Mouse (Mus musculus) liver, embryonic 14.5 days (tissue): ENCODE measurements around the gene She. TPM values are rescaled to one million over a fixed set of nuclear protein-coding genes. Genes with fewer than 3 reads are reported as not detected.

ENCODE experiments used
- ATAC-seq: fragments of 200-750 bp; cut with Nextera tagmentation; 2 replicates; pipeline ENCODE4 v1.8.0; 2017; ENCODE audit warnings: moderate number of reproducible peaks, mild to moderate bottlenecking, moderate library complexity; ENCODE audit not compliant: insufficient read depth
- DNase-seq, 3 experiments: peaks; one replicate each; pipeline ENCODE4 v3.0.0-alpha.2; 2012 to 2013; ENCODE audit warnings: low read depth in 3 of 3, low spot score in 3 of 3
- H3K27ac ChIP-seq: fragments of 300-500 bp; sonication (generic); 2 replicates; pipeline ENCODE4 v1.5.1; 2014; ENCODE audit warnings: moderate library complexity, mild to moderate bottlenecking, control low read depth, inconsistent platforms
- H3K27me3 ChIP-seq: fragments of 300-500 bp; sonication (generic); 2 replicates; pipeline ENCODE4 v1.6.1; 2014; ENCODE audit warnings: mild to moderate bottlenecking, low read length, moderate library complexity; ENCODE audit not compliant: control insufficient read depth, insufficient read depth
- H3K36me3 ChIP-seq: fragments of 300-500 bp; sonication (generic); replicated peaks from 2 replicates; pipeline ENCODE4 v1.6.1; 2014; ENCODE audit warnings: low read depth; ENCODE audit not compliant: control insufficient read depth, insufficient read depth
- H3K4me1 ChIP-seq, 2 experiments: fragments of 200-500 bp in 1 of 2; fragments of 300-500 bp in 1 of 2; sonication (generic) in 1 of 2; replicated peaks; 2 replicates each; pipeline ENCODE4 v1.6.1; 2012 to 2014; ENCODE audit warnings: antibody characterized with exemption in 1 of 2, inconsistent platforms in 1 of 2, low read length in 1 of 2; ENCODE audit not compliant: control insufficient read depth in 2 of 2, insufficient read depth in 2 of 2
- H3K4me2 ChIP-seq: fragments of 300-500 bp; sonication (generic); 2 replicates; pipeline ENCODE4 v1.6.1; 2014; ENCODE audit warnings: low read depth, mild to moderate bottlenecking, control low read depth, moderate library complexity
- H3K4me3 ChIP-seq, 2 experiments: fragments of 200-500 bp in 1 of 2; fragments of 300-500 bp in 1 of 2; sonication (generic) in 1 of 2; 2 replicates each; pipeline ENCODE4 v1.5.1; 2012 to 2014; ENCODE audit warnings: low read depth in 2 of 2, low read length in 2 of 2, mild to moderate bottlenecking in 2 of 2, control low read depth in 1 of 2, inconsistent platforms in 1 of 2, moderate library complexity in 1 of 2; ENCODE audit not compliant: insufficient read depth in 1 of 2
- H3K9ac ChIP-seq: fragments of 300-500 bp; sonication (generic); replicated peaks from 2 replicates; pipeline ENCODE4 v1.6.1; 2014; ENCODE audit warnings: mild to moderate bottlenecking, control low read depth, moderate library complexity
- H3K9me3 ChIP-seq: fragments of 300-500 bp; sonication (generic); 2 replicates; pipeline ENCODE4 v1.6.1; 2016; ENCODE audit warnings: low read length, mixed read lengths; ENCODE audit not compliant: control insufficient read depth
- CTCF ChIP-seq: IDR thresholded peaks from 2 replicates; pipeline ENCODE4 v1.5.1; 2016; ENCODE audit warnings: antibody characterized with exemption, low read depth, control low read depth
- EP300 ChIP-seq: IDR thresholded peaks from 2 replicates; pipeline ENCODE4 v1.6.1; 2016; ENCODE audit warnings: antibody characterized with exemption, low read depth
- WGBS: fragments of 180-500 bp; shearing (Covaris S2); extraction: QIAGEN DNeasy Blood & Tissue Kit; methylation state at CpG from one replicate; pipeline ENCODE4 v1.1.7; 2014; ENCODE audit not compliant: insufficient replicate concordance; 5-methylcytosine and 5-hydroxymethylcytosine counted together
- polyA plus RNA-seq, 2 experiments: library from polyadenylated mRNA; depleted of rRNA in 1 of 2; stranded (reverse) in 1 of 2; unstranded in 1 of 2; fragments of >200 nt; fragmentation: Nextera tagmentation in 1 of 2; extraction: Ambion mirVana in 1 of 2; gene quantifications; 2 replicates each; pipeline versions ENCODE4 v1.2.1 to v1.2.3; 2012 to 2014

She gene
- polyA plus RNA-seq, 2 experiments = 0.55 to 0.81 TPM

DNA sequence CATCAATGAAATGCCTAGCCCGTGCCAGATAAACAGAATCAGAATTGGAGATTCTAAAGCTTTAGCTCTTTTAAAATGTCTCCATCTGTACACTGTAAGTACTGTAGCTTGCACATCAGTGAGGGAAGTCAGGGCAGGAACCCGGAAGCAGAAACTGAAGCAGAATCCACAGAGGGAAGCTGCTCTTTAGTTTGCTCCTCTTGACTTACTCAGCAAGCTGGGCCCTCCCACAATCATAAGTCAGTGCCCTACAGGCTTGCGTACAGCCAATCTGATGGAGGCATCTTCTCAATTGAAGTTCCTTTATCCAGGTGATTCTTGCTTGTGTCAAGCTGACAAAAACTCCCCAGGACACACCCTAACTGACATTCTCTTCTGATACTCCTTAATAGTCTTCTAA, 24.0 kb upstream of the She start:
- Histone ChIP-seq H3K4me2 (no peak overlapping the region), H3K9ac (no peak overlapping the region), H3K4me1 (peaks cover 18 to 23% of the 10 kb centered on the region in 2 experiments), H3K27me3 (no peaks in the 10 kb centered on the region), H3K36me3 (no peaks in the 10 kb centered on the region), H3K9me3 (no peaks in the 10 kb centered on the region), H3K27ac (peak overlapping the region; percentile 40), H3K4me3 (no peak overlapping the region)
- DNase-seq = no peak
- WGBS = 80% methylated on average over 3 of the region's 3 CpGs
- no peak for TF ChIP-seq CTCF
- no peak for TF ChIP-seq EP300
- ATAC-seq = no peak

DNA sequence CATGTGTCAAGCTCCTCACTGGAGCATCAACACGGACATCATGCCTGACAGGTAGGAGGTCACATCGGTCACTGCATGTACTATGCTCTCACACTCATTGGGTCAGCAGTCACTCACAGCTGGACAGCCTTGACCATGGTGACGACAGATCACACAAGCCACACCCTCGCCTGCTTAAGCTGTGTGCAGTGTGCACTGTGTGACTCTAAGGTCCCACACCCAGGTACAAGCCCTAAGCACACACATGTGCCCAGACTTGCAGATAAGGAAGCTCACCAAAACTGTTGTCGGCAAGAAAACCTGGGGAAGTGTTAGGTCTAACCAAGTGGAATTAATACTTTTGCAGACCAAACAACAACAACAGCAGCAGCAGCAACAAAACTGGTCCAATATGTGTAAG, 23.3 kb upstream of the She start:
- Histone ChIP-seq H3K4me2 (peak overlapping the region; percentile 65), H3K4me1 (peaks cover 18 to 23% of the 10 kb centered on the region in 2 experiments), H3K4me3 (peak overlapping the region; percentile 22 to 34; a peak in 3 of 4 replicates), H3K9me3 (no peaks in the 10 kb centered on the region), H3K27me3 (no peaks in the 10 kb centered on the region), H3K36me3 (no peaks in the 10 kb centered on the region), H3K9ac (peak overlapping the region; percentile 38), H3K27ac (peak overlapping the region; percentile 94)
- DNase-seq (peak; percentile 49 to 67 (median 61)), ATAC-seq (peak; percentile 85)
- peak; percentile 46 for TF ChIP-seq EP300
- TF ChIP-seq CTCF = no peak
- WGBS = 38% methylated on average over 5 of the region's 5 CpGs

- TF ChIP-seq CTCF = peak; percentile 10; the same call in 1 of the 2 replicates
- peak; percentile 54; the same call in 1 of the 2 replicates for TF ChIP-seq EP300
- ATAC-seq (peak; percentile 94), DNase-seq (peak; percentile 78 to 83 (median 80))
- Histone ChIP-seq H3K4me2 (peak overlapping the region; percentile 65), H3K36me3 (no peaks in the 10 kb centered on the region), H3K4me3 (peak overlapping the region; percentile 22 to 34), H3K27me3 (no peaks in the 10 kb centered on the region), H3K27ac (peak overlapping the region; percentile 94), H3K4me1 (peaks cover 18 to 23% of the 10 kb centered on the region in 2 experiments), H3K9ac (peak overlapping the region; percentile 58), H3K9me3 (no peaks in the 10 kb centered on the region)
- WGBS = 25% methylated on average over 9 of the region's 9 CpGs
Measured at GRCm38 (mm10) chr3:89808638-89809037, 22.5 kb upstream of the She start.

- DNase-seq = no peak
- no peak overlapping the region for H3K4me2 ChIP-seq
- ATAC-seq = no peak
- peaks cover 18 to 23% of the 10 kb centered on the region in 2 experiments for H3K4me1 ChIP-seq
- H3K9ac ChIP-seq = no peak overlapping the region
- no peaks in the 10 kb centered on the region for H3K9me3 ChIP-seq
- no peak overlapping the region for H3K27ac ChIP-seq
- H3K27me3 ChIP-seq = no peaks in the 10 kb centered on the region; the same call in 1 of the 2 replicates
- no peak overlapping the region for H3K4me3 ChIP-seq
- TF ChIP-seq CTCF (peak; percentile 56), EP300 (no peak)
- no peaks in the 10 kb centered on the region for H3K36me3 ChIP-seq
Measured at GRCm38 (mm10) chr3:89810841-89811240, 20.3 kb upstream of the She start.

- Histone ChIP-seq H3K4me3 (no peak overlapping the region), H3K9me3 (no peaks in the 10 kb centered on the region), H3K27ac (no peak overlapping the region), H3K4me2 (no peak overlapping the region), H3K4me1 (peaks cover 17 to 19% of the 10 kb centered on the region in 2 experiments), H3K36me3 (no peaks in the 10 kb centered on the region), H3K27me3 (no peaks in the 10 kb centered on the region; the same call in 1 of the 2 replicates), H3K9ac (no peak overlapping the region)
- TF ChIP-seq CTCF (no peak), EP300 (no peak)
- WGBS = 57% methylated on average over 3 of the region's 3 CpGs
- DNase-seq (no peak), ATAC-seq (no peak)
Measured at GRCm38 (mm10) chr3:89812166-89812565, 19.0 kb upstream of the She start.
